Mouse (Mus musculus) mouse trophoblast stem cell (cell line): ENCODE data around the gene Sipa1l1.

ENCODE experiments used
- in situ Hi-C, 2 experiments: fragments of 300-500 bp; cut with MseI, MboI; formaldehyde crosslinking; loops; 2 replicates in 1 of 2; 3 replicates in 1 of 2; pipeline ENCODE4 v1.15.1; 2025

The Sipa1l1 gene

GRCm38 (mm10) chr12:82332836-82333614, 163.9 kb downstream of the Sipa1l1 start:
- in situ Hi-C loops, result no loop called here

GRCm38 (mm10) chr12:82333999-82334398, 164.9 kb downstream of the Sipa1l1 start:
- in situ Hi-C loops, result no loop called here

- in situ Hi-C loops, result no loop called here
Measured at GRCm38 (mm10) chr12:82334550-82334949, 165.4 kb downstream of the Sipa1l1 start.

DNA sequence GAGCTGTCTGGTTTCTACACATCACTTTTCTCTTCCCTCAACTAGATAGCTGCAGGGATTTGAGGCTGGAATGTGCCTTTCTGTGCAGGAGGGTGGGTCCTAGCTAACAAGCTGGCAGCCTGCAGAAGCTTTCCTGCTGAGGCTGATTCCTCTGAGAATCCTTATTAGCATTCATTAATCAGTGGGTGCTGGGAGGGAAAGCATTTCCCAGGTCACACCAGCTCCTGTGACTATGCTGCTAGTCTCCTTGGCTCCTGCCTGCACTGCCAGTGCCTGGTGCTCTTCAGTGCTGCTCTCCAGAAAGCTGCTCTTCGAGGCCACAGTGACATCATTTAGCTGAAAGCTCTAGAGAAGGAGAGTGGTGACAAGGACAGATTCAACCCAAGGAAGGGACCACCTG, 166.0 kb downstream of the Sipa1l1 start:
- in situ Hi-C loops, result no loop called here

GRCm38 (mm10) chr12:82338550-82338949, 169.4 kb downstream of the Sipa1l1 start:
- in situ Hi-C loops, result no loop called here

- in situ Hi-C loops, result no loop called here
Measured at GRCm38 (mm10) chr12:82339221-82339861, 170.2 kb downstream of the Sipa1l1 start.

GRCm38 (mm10) chr12:82340196-82340918, 171.2 kb downstream of the Sipa1l1 start:
- in situ Hi-C loops, result no loop called here

- in situ Hi-C loops, result no loop called here
Measured at GRCm38 (mm10) chr12:82341181-82341580, 172.1 kb downstream of the Sipa1l1 start.

DNA sequence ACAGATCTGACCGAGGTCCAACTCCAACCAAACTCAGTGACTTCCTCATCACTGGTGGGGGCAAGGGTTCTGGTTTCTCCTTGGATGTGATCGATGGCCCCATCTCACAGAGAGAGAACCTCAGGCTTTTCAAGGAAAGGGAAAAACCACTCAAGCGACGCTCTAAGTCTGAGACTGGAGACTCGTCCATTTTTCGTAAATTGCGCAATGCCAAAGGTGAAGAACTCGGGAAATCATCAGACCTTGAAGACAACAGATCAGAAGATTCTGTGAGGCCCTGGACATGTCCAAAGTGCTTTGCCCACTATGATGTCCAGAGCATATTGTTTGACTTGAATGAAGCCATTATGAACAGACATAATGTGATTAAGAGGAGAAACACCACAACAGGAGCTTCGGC, 172.6 kb downstream of the Sipa1l1 start:
- in situ Hi-C loops, result no loop called here

DNA sequence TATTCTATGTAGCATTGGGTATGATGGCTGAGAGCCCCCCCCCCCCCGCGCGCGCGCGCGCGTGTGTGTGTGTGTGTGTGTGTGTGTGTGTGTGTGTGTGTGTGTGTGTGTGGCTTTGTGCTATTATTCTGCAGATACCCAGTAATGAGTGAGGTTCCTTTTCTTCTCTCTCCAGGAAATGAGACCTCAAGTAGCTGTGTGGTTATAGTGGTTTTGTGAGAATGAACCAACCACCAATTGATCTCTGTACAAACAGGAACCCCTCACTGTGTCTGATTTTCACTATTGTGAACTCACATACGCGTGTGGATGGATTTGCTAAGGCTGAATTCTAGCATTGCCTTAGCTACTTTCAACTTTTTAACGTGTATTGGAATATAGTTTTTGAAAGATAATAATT, 181.0 kb downstream of the Sipa1l1 start:
- in situ Hi-C loops, result no loop called here

DNA sequence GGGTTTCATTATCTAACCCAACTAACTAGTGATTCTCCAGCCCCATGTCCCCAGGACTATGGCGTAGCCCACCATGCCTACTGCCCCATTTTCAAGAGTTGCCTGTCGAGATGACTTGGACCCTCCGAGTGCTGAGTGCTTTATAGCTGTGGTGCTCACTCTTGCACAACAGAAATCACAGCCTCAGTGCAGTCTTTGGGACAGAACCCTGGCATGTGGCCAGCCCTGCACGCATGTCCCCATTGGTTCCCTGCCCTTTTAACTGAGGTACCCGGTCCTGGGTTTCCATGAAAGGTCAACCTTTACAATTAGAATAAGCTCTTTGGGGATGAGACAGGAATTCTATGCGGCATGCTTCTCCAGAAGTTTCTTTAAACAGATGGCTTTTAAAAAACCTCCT, 181.8 kb downstream of the Sipa1l1 start:
- in situ Hi-C loops, result no loop called here

DNA sequence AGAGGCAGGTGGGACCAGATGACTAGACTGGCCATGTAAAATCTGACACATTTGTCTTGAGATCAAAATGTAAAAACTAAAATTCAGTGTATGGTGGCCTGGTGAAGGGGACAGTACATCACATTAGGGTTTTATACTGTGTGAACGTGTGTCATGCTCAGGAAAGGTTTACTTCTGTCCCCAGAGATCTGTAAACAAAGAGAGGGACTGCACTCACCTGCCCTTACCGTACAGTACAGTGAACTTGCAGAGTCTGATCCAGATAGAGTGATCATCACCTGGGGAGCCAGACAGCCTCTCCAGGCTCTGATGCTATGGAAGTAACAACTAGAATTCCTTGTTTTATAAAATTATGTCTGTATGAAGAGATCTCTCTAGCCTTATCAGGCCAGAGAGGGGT, 184.5 kb downstream of the Sipa1l1 start:
- in situ Hi-C loops, result no loop called here

DNA sequence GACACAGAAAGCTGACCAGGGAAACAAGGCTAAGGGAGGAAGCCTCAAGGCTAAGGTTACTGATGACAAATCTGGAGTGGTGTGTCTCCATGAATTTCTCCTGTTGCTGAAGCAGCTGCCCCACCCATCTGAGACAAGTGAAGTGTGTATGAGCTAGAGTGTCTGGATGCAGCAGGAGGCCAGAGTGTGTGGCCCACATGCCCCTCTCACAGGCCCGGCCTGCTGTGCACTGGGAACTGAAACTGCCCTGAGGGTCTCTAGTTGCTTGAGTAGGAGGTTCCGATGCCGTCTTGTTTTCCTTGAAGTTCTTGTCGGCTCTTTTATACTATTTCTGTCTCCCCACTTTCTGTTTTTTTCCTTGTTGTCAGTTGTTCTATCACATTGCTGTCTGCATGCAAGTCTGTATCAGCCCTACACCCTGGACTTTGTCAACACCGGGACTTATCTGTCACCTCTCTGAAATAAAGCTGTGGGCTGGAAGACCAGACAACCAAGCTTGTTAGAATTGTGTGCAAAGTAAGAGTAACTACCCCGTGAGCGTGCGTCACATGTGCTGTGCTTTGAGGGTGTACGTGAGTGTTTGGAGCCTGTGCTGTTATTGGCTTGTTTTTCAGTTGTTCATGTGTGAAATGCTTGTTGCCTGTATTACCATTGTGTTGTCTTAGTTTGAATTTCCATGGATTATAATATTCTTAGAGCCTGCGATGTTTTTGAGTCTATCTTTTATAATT, 186.5 kb downstream of the Sipa1l1 start:
- in situ Hi-C loops, result no loop called here

GRCm38 (mm10) chr12:82356476-82356875, 187.4 kb downstream of the Sipa1l1 start:
- in situ Hi-C loops, result no loop called here

DNA sequence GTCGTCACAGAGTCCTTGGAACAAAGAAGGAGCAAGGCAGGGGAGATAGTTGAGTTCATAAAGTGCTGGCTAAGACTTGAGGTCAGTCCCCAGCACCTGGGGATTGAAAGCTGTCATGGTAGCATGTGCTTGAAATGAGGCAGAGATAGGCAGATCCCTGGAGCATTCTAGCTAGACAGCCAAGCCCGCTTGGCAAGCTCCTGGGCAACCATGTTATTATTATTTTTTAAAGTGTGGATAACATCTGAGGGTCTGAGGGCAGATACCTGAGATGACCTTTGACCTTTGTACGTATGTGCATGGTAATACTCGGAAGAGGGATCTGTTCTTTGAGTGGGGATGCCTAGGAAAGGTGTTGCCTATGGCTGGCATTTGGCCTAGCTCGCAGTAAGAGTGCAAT, 188.3 kb downstream of the Sipa1l1 start:
- in situ Hi-C loops, result no loop called here

DNA sequence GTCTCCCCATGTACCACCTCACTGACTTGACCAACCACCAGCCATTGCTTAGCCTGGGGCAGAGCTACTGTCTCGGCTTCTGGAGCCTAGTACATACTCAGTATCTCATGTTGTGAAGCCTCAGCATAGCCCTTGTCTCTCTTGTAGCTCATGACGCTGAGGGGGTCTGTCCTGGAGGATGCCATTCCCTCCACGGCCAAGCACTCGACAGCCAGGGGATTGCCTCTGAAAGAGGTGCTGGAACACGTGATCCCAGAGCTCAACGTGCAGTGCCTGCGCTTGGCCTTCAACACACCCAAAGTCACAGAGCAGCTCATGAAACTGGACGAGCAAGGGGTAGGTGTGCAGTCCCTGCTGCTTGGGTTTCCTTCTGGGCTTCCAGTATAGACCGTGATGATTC, 193.7 kb downstream of the Sipa1l1 start:
- in situ Hi-C loops, result no loop called here

DNA sequence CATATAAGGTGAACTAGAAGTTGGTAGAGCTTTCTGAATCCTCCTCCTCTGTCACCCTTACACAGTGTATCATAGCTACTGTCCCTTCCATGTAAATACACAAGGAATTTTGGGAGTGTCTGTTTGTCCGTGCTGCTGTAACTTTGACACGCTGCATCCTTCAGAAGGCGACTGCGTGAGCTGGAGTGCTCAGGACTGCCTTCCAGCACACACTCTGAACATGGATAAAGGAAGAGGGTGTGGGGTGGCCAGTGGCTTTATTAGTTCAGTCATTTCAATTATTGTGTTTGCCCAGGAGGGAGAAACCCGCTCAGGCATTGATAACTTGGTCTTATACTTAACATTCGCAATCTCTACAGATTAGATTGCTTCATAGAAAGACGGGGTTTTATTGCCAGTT, 195.1 kb downstream of the Sipa1l1 start:
- in situ Hi-C loops, result no loop called here

- in situ Hi-C loops, result no loop called here
Measured at GRCm38 (mm10) chr12:82365276-82365875, 196.3 kb downstream of the Sipa1l1 start.

DNA sequence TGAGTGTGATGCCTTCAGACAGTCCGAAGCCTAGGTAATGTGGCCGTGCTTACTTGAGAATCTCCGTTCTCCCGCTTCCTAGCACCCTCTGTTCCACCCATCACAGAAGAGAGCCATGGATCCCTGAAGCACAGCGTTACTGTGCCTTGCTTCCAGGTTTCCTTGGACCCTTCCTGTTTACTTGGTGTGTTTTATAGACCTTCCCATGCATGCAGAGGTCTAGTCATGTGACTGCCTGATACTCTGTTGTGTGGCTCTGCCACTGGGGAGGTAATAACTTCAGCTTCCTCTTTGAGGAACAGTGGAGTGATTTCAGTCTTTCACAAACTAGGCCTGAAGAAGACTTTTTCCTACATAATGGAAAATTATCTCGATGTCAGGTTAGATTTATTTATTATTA, 197.6 kb downstream of the Sipa1l1 start:
- in situ Hi-C loops, result no loop called here

DNA sequence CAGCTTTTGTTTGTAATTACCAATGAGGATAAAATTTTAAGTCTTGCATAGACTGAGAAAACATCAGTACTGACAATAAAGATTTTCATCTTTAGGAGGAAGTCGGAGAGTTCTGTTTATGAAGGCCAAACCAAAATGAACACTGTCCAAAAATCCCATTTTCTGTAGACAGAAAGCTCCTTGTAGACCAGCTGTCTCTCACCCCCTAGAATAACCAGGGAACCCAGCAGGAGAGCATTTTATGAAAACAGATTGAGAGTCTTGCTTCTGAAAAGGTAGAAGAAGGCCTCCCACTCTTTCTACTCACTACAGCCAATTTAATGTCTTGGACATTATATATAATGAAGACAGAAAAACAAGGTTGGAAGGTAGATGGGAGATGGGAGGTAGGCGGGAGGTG, 198.2 kb downstream of the Sipa1l1 start:
- in situ Hi-C loops, result no loop called here

DNA sequence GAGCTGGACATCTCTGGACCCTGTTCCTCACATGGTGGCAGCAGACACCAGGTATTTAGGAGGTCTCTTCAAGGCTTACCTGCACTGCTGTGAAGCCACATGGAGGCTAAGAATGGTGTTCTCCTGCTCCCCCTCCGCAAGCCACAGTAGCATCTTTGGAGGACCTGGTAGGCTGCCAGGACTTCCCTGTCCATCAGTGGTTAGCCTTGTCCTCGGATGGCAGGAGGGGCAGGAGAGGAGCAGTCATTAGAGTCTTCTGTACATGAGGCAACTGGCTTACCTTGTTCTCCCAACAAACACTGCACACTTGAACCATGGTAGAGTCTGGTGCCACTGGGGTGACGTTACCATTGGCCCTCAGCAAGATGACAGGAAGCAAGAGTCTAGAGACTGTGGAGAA, 198.9 kb downstream of the Sipa1l1 start:
- in situ Hi-C loops, result no loop called here
